Mouse (Mus musculus): ENCODE measurements at regions not wholly inside any gene's neighbourhood (a gene's known extent, or its start where the extent isn't known, plus 50 kb on each side); places are given as distances from the start of the nearest gene placed in this dataset.

DNA sequence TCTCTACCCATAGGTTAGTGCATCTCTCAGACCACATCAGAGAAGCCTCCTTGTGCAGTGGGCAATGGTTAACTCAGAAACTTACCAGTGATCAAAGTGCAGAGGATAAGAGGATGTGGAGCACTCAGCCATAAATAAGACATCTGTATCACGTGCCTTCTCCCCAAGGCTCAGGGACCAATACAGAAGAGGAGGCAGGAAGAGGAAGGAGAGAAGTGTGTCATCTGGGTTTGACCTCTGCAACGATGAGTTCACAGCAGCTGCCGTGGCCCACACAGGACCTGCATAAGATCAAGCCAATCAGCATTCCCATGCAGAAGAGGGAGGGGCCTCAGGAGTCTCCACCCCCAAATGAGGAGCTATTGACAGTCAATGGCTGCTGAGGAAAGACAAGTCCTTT is 252.8 kb downstream of the Gm12728 start:
- no peaks in the 10 kb centered on the region for H3K36me3 ChIP-seq (ENCODE audit: control insufficient read depth, insufficient read depth, low read length)
- no peak overlapping the region for H3K4me2 ChIP-seq (ENCODE audit: low read length)
- ATAC-seq, result no peak
- H3K9me3 ChIP-seq (ENCODE audit: control insufficient read depth, low read length), result no peaks in the 10 kb centered on the region
- no peak overlapping the region for H3K4me3 ChIP-seq (ENCODE audit: low read length)
- H3K4me1 ChIP-seq (ENCODE audit: control insufficient read depth, insufficient read depth, low read depth, low read length), result no peaks in the 10 kb centered on the region
- no peak overlapping the region for H3K9ac ChIP-seq (ENCODE audit: low read depth, low read length)
- whole genome bisulfite sequencing, result 63% methylated on average over 3 of the region's 3 CpGs
- no peak overlapping the region for H3K27ac ChIP-seq (ENCODE audit: low read depth, low read length)
- no peaks in the 10 kb centered on the region for H3K27me3 ChIP-seq (replicated peaks; ENCODE audit: control insufficient read depth, insufficient read depth, low read length)

DNA sequence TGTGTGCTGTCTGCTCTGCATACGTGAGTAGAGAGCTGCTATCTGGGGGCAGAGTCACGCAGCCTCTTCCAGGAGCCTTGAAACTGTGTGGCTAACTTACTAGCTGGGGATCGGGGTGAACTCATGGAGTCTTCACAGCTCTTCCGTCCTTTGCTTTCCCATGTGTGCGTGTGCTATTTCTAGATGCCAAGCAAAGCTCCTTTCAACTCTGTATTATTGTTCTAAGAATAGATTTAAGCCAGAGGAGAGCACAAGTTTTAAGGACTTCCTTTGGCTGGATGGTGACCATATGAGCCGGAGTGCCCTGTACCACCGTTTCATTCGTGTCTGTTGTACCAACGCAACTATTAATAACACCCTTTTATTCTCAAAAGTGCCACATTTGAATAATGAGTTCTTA is 254.0 kb downstream of the Gm12728 start:
- 87% methylated on average over 9 of the region's 9 CpGs for WGBS
- no peaks in the 10 kb centered on the region for H3K9me3 ChIP-seq (ENCODE audit: control insufficient read depth, low read length)
- H3K4me3 ChIP-seq (ENCODE audit: low read length), result no peak overlapping the region
- no peaks in the 10 kb centered on the region for H3K36me3 ChIP-seq (ENCODE audit: control insufficient read depth, insufficient read depth, low read length)
- H3K27me3 ChIP-seq (replicated peaks; ENCODE audit: control insufficient read depth, insufficient read depth, low read length), result no peaks in the 10 kb centered on the region
- no peak for ATAC-seq
- no peak overlapping the region for H3K9ac ChIP-seq (ENCODE audit: low read depth, low read length)
- no peaks in the 10 kb centered on the region for H3K4me1 ChIP-seq (ENCODE audit: control insufficient read depth, insufficient read depth, low read depth, low read length)
- no peak overlapping the region for H3K27ac ChIP-seq (ENCODE audit: low read depth, low read length)
- no peak overlapping the region for H3K4me2 ChIP-seq (ENCODE audit: low read length)

DNA sequence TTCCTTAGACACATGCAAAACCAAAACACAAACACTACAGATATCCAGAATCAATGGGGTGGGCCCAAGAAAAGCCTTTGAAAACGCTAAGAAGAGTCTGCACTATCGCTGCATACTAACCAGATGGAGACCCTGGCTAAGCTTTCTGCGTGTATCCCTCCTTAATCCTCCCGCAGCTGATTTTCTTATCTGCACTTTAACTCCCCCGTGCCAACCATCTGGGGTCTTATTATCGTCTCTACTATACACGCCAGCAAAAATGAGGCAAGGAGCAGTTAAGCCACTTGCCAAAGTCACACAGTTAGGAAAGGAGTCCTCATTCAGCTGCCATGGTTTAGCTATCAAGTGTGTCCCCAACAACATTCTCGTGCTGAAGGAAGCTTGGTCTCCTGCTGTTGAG is 258.4 kb downstream of the Gm12728 start:
- no peak overlapping the region for H3K9ac ChIP-seq (ENCODE audit: low read depth, low read length)
- no peaks in the 10 kb centered on the region for H3K9me3 ChIP-seq (ENCODE audit: control insufficient read depth, low read length)
- 72% methylated on average over 8 of the region's 8 CpGs for WGBS
- H3K27me3 ChIP-seq (replicated peaks; ENCODE audit: control insufficient read depth, insufficient read depth, low read length), result no peaks in the 10 kb centered on the region
- H3K36me3 ChIP-seq (ENCODE audit: control insufficient read depth, insufficient read depth, low read length), result no peaks in the 10 kb centered on the region
- no peak overlapping the region for H3K4me2 ChIP-seq (ENCODE audit: low read length)
- no peak overlapping the region for H3K4me3 ChIP-seq (ENCODE audit: low read length)
- ATAC-seq, result no peak
- H3K4me1 ChIP-seq (ENCODE audit: control insufficient read depth, insufficient read depth, low read depth, low read length), result no peaks in the 10 kb centered on the region
- no peak overlapping the region for H3K27ac ChIP-seq (ENCODE audit: low read depth, low read length)

DNA sequence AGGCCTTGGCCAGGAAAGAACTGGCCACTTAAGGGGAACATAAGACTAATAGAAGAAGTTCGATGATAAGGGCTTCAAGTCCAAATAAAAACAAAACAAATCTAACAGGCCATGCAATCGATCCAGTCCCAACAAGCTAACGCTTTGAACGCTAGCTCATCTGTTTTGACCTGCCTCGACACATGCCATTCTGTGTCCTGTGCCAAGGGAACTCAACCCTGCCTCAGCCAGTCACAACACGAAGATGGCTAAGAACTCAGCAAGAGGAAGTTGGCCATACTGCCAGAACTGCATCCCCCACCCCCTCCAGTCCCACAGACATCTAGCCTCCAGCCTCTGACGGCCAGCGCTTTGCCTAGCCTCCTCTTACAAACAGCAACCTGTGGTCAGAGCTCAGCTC is 259.1 kb downstream of the Gm12728 start:
- Histone ChIP-seq H3K4me2 (ENCODE audit: low read length) (no peak overlapping the region), H3K27me3 (replicated peaks; ENCODE audit: control insufficient read depth, insufficient read depth, low read length) (no peaks in the 10 kb centered on the region), H3K9me3 (ENCODE audit: control insufficient read depth, low read length) (no peaks in the 10 kb centered on the region), H3K27ac (ENCODE audit: low read depth, low read length) (no peak overlapping the region), H3K36me3 (ENCODE audit: control insufficient read depth, insufficient read depth, low read length) (no peaks in the 10 kb centered on the region), H3K4me3 (ENCODE audit: low read length) (no peak overlapping the region), H3K4me1 (ENCODE audit: control insufficient read depth, insufficient read depth, low read depth, low read length) (no peaks in the 10 kb centered on the region), H3K9ac (ENCODE audit: low read depth, low read length) (no peak overlapping the region)
- WGBS, result 84% methylated on average over 8 of the region's 8 CpGs
- no peak for ATAC-seq

DNA sequence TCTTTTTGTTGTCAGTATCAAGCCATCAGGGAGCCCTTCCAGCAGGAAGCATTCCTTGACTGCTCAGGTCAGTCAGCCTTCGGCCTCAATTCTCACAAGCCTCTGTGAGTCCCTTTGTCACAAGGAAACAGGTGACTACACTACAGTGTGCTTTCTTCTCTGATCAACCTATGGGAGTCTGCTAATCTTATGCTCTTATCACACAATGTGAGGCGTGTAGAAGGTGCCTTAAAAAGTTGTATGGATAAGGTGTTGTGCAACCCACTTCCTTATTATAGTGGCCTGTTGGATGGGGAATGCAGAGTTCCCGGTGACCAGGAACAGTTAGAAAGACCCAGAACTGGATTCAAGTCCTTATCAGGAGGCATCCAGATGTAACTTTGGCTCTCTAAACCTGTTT is 260.2 kb downstream of the Gm12728 start:
- no peak overlapping the region for H3K4me3 ChIP-seq (ENCODE audit: low read length)
- no peak for ATAC-seq
- WGBS, result 90% methylated on average over 3 of the region's 3 CpGs

DNA sequence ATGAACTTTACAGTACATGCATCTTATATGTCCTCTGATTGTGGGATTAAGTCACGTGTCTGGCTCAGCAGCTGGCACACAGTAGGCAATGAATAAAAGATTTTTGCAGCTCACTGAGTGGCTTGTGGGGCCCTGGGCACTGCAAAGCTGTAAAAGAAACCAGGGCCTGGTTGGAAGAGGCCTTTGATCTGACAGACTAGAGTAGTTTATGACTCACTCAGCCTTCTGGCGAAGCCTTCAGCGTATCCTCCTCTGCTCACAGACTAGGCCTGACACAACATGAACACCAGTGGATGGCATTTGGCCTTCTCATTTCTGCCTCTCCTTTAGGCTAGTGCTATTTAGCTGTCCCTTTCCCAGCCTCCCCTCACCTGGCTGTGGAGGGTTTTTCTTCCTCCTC is 260.6 kb downstream of the Gm12728 start:
- ATAC-seq, result no peak
- Histone ChIP-seq H3K9me3 (ENCODE audit: control insufficient read depth, low read length) (no peaks in the 10 kb centered on the region), H3K4me1 (ENCODE audit: control insufficient read depth, insufficient read depth, low read depth, low read length) (no peaks in the 10 kb centered on the region), H3K9ac (ENCODE audit: low read depth, low read length) (no peak overlapping the region), H3K27ac (ENCODE audit: low read depth, low read length) (no peak overlapping the region), H3K4me3 (ENCODE audit: low read length) (no peak overlapping the region), H3K36me3 (ENCODE audit: control insufficient read depth, insufficient read depth, low read length) (no peaks in the 10 kb centered on the region), H3K27me3 (replicated peaks; ENCODE audit: control insufficient read depth, insufficient read depth, low read length) (no peaks in the 10 kb centered on the region), H3K4me2 (ENCODE audit: low read length) (no peak overlapping the region)
- WGBS, result 74% methylated on average over 3 of the region's 3 CpGs

More for the DNA sequence above, 260.2 kb downstream of the Gm12728 start:
- Histone ChIP-seq H3K36me3 (ENCODE audit: control insufficient read depth, insufficient read depth, low read length) (no peaks in the 10 kb centered on the region), H3K9me3 (ENCODE audit: control insufficient read depth, low read length) (no peaks in the 10 kb centered on the region), H3K27ac (ENCODE audit: low read depth, low read length) (no peak overlapping the region), H3K4me2 (ENCODE audit: low read length) (no peak overlapping the region), H3K27me3 (replicated peaks; ENCODE audit: control insufficient read depth, insufficient read depth, low read length) (no peaks in the 10 kb centered on the region), H3K9ac (ENCODE audit: low read depth, low read length) (no peak overlapping the region), H3K4me1 (ENCODE audit: control insufficient read depth, insufficient read depth, low read depth, low read length) (no peaks in the 10 kb centered on the region)

DNA sequence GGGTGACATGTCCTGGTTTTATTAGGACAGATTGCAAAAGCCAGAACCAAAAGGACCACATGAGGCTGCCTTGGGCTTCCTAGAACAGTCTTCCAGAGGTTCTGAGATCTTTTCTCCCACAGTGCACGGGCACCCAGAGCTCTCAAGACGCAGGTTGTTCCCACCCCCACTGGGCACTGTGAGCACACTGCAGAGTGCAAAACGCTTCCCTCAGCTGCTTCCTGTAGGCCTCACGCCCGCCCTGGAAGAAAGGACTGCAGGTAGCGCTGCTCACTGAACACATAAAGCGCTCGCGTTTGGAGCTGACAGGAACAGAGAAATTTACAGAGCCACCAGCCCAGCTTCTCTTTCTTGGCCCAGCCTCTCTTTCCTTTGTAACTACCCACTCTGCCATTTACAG is 262.5 kb upstream of the Usp24 start:
- WGBS, result 74% methylated on average over 9 of the region's 9 CpGs

DNA sequence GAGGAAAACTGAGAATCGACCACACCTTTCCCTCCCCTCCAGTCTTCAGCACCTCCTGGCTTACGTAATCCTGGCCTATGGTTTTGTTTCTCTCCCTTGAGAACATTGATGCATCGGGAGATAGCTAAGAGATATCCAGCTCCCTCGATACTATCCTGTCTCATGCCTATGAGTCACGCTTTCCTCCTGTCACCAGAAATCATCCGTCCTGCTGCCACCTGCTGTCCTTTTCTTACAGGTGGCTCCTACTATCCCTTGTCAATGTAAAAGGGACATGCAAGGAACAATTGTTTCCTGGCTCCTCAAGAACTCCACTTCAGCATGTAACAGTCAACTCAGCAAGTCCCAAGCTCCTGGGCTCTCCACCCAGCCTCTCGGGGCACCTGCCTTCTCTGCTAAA is 261.7 kb upstream of the Usp24 start:
- H3K4me2 ChIP-seq (ENCODE audit: low read length), result no peak overlapping the region
- H3K9ac ChIP-seq (ENCODE audit: low read depth, low read length), result no peak overlapping the region
- H3K9me3 ChIP-seq (ENCODE audit: control insufficient read depth, low read length), result no peaks in the 10 kb centered on the region
- no peak for ATAC-seq
- no peaks in the 10 kb centered on the region for H3K4me1 ChIP-seq (ENCODE audit: control insufficient read depth, insufficient read depth, low read depth, low read length)
- no peak overlapping the region for H3K27ac ChIP-seq (ENCODE audit: low read depth, low read length)
- no peaks in the 10 kb centered on the region for H3K36me3 ChIP-seq (ENCODE audit: control insufficient read depth, insufficient read depth, low read length)
- H3K4me3 ChIP-seq (ENCODE audit: low read length), result no peak overlapping the region
- 71% methylated on average over 7 of the region's 7 CpGs for WGBS
- H3K27me3 ChIP-seq (replicated peaks; ENCODE audit: control insufficient read depth, insufficient read depth, low read length), result no peaks in the 10 kb centered on the region

More for the DNA sequence above, 262.5 kb upstream of the Usp24 start:
- H3K9me3 ChIP-seq (ENCODE audit: control insufficient read depth, low read length), result no peaks in the 10 kb centered on the region
- no peak for ATAC-seq
- no peak overlapping the region for H3K4me3 ChIP-seq (ENCODE audit: low read length)
- no peaks in the 10 kb centered on the region for H3K4me1 ChIP-seq (ENCODE audit: control insufficient read depth, insufficient read depth, low read depth, low read length)
- H3K27me3 ChIP-seq (replicated peaks; ENCODE audit: control insufficient read depth, insufficient read depth, low read length), result no peaks in the 10 kb centered on the region
- H3K4me2 ChIP-seq (ENCODE audit: low read length), result no peak overlapping the region
- H3K9ac ChIP-seq (ENCODE audit: low read depth, low read length), result no peak overlapping the region
- no peaks in the 10 kb centered on the region for H3K36me3 ChIP-seq (ENCODE audit: control insufficient read depth, insufficient read depth, low read length)
- no peak overlapping the region for H3K27ac ChIP-seq (ENCODE audit: low read depth, low read length)

DNA sequence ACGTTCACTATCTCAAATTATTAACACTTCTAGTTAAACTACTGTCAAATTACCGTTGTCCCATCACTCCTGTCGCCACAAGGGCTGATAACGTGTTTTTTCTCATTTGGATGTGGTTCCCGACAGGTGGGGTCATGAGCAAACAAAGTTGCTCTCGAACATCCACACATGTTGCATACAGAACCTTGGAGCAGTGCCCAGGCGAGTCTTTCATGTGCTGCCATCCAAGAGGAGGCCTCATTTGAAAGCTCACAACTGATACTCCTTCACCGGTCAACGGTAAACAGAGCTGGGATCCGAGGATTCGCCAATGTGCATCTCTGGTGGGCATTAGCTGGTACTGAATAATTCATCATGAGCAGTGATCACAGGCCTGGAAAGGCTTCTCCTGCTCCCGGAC is 253.4 kb upstream of the Usp24 start:
- Histone ChIP-seq H3K4me2 (ENCODE audit: low read length) (no peak overlapping the region), H3K27ac (ENCODE audit: low read depth, low read length) (no peak overlapping the region), H3K9me3 (ENCODE audit: control insufficient read depth, low read length) (no peaks in the 10 kb centered on the region; the same call in 1 of the 2 replicates), H3K27me3 (replicated peaks; ENCODE audit: control insufficient read depth, insufficient read depth, low read length) (no peaks in the 10 kb centered on the region), H3K4me1 (ENCODE audit: control insufficient read depth, insufficient read depth, low read depth, low read length) (no peaks in the 10 kb centered on the region), H3K9ac (ENCODE audit: low read depth, low read length) (no peak overlapping the region), H3K36me3 (ENCODE audit: control insufficient read depth, insufficient read depth, low read length) (no peaks in the 10 kb centered on the region), H3K4me3 (ENCODE audit: low read length) (no peak overlapping the region)
- no peak for ATAC-seq
- 69% methylated on average over 12 of the region's 12 CpGs for WGBS

DNA sequence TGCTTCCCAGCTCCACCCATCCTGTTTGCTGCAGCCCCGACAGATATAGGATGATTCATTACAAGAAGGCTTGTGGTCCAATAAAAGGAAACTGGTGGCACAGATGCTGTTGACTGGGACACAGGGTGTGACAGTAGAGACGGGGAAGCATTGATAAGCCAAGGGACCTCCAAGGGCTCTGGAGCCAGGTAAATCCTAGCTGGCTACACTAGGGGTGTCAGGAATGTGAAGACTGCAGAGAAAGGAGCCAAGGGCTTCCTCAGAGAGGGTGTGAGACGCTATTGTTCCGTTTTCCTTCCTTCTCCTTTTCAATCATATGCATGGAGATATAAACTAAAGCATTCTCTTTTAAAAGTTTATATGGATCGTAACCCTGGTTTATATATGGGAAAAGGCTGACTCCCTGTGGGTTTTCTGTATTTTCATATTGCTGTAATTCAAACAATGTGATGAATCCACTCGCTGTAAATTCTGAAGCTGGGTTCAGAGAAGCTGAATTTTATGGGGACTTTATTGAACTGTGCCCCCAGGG is 252.1 kb upstream of the Usp24 start:
- Histone ChIP-seq H3K36me3 (ENCODE audit: control insufficient read depth, insufficient read depth, low read length) (no peaks in the 10 kb centered on the region), H3K4me1 (ENCODE audit: control insufficient read depth, insufficient read depth, low read depth, low read length) (no peaks in the 10 kb centered on the region), H3K27me3 (replicated peaks; ENCODE audit: control insufficient read depth, insufficient read depth, low read length) (no peaks in the 10 kb centered on the region), H3K9me3 (ENCODE audit: control insufficient read depth, low read length) (no peaks in the 10 kb centered on the region; the same call in 1 of the 2 replicates), H3K4me2 (ENCODE audit: low read length) (no peak overlapping the region), H3K27ac (ENCODE audit: low read depth, low read length) (no peak overlapping the region), H3K4me3 (ENCODE audit: low read length) (no peak overlapping the region), H3K9ac (ENCODE audit: low read depth, low read length) (no peak overlapping the region)
- 66% methylated on average over 6 of the region's 6 CpGs for WGBS
- ATAC-seq, result no peak
